Comparison of ENCODE assay signal across 26 mouse cellular contexts in genomic region chr6:8312554-8312953, GRCm38 (mm10).
"Had no signal": no experiment of that assay in that cellular context is flagged by ENCODE, and none has a peak within 500 bp of the region (broad histone marks: within the 10 kb centered on the region; RNA-seq: fewer than 3 reads in every experiment).

No protein-coding gene starts in this region.

- H3K27ac ChIP-seq: gastrocnemius, adult 2 months; heart, embryonic 10.5 days; hindbrain, embryonic 10.5 days; hindbrain, embryonic 12.5 days; hindbrain, embryonic 14.5 days; intestine, embryonic 15.5 days; kidney, embryonic 15.5 days; kidney, postnatal 0 days; limb, embryonic 13.5 days had no signal

- H3K4me1 ChIP-seq: heart, embryonic 10.5 days; heart, embryonic 12.5 days; hindbrain, embryonic 10.5 days; hindbrain, embryonic 12.5 days; intestine, embryonic 15.5 days; kidney, embryonic 15.5 days; limb, embryonic 15.5 days had no signal

- DNase-seq: gastrocnemius, adult 2 months; gastrocnemius, postnatal 10 days; gastrocnemius, postnatal 36 days; heart, adult 18-20 months; heart, postnatal 10 days; heart, postnatal 4 days; kidney, adult 11 months; kidney, adult 2 months; kidney, adult 9 months; kidney, postnatal 14 days; kidney, postnatal 36 days; layer of hippocampus, adult 9-11 months; layer of hippocampus, postnatal 36 days; left cerebral cortex, postnatal 4 days had no signal

- H3K4me2 ChIP-seq: heart, embryonic 12.5 days; hindbrain, embryonic 12.5 days; hindbrain, embryonic 14.5 days; intestine, embryonic 15.5 days; kidney, embryonic 15.5 days; limb, embryonic 13.5 days; limb, embryonic 15.5 days had no signal

- H3K27me3 ChIP-seq: heart, embryonic 12.5 days; hindbrain, embryonic 12.5 days; intestine, embryonic 15.5 days; kidney, embryonic 15.5 days; limb, embryonic 13.5 days; limb, embryonic 15.5 days had no signal

- ATAC-seq: hindbrain, embryonic 16.5 days; inflammation-experienced regulatory T-cells, adult 6 months; intestine, embryonic 15.5 days had no signal

- H3K36me3 ChIP-seq: heart, embryonic 10.5 days; heart, embryonic 12.5 days; hindbrain, embryonic 10.5 days; hindbrain, embryonic 12.5 days; intestine, embryonic 15.5 days; kidney, embryonic 15.5 days; limb, embryonic 13.5 days; limb, embryonic 15.5 days had no signal

- H3K9me3 ChIP-seq: heart, embryonic 10.5 days; heart, embryonic 12.5 days; hindbrain, embryonic 10.5 days; hindbrain, embryonic 12.5 days; intestine, embryonic 15.5 days; kidney, embryonic 15.5 days; limb, embryonic 13.5 days; limb, embryonic 15.5 days had no signal

- H3K4me3 ChIP-seq: gastrocnemius, adult 2 months; heart, embryonic 10.5 days; heart, embryonic 12.5 days; hindbrain, embryonic 10.5 days; hindbrain, embryonic 12.5 days; intestine, embryonic 15.5 days; kidney, embryonic 15.5 days; limb, embryonic 13.5 days; limb, embryonic 15.5 days had no signal

- H3K9ac ChIP-seq: heart, embryonic 12.5 days; hindbrain, embryonic 12.5 days; hindbrain, embryonic 14.5 days; intestine, embryonic 15.5 days; kidney, embryonic 15.5 days; limb, embryonic 13.5 days; limb, embryonic 15.5 days had no signal
